In the genomic region with DNA sequence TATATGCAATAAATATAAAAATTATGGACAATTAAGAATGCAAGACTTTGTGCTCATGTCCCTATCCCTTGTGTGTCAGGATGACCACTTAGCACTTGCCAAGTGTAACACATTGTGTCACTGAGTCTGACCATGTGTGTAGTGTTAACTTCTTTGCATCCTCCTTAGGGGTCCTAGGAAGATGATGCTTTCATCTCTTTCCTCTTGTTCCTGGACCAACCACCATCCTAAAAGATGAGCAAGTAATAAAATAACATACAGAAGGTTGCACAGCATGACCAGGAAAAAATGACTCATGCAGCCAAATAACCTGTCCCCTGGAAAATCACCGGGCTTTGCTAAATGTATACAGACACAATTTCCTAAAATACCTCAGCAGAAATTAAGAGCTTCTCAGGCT, we compare ENCODE assay signal across 14 mouse cellular contexts.
"Had no signal": no experiment of that assay in that cellular context is flagged by ENCODE, and none has a peak within 500 bp of the region (broad histone marks: within the 10 kb centered on the region; RNA-seq: fewer than 3 reads in every experiment).

No protein-coding gene starts in this region.

- H3K4me1 ChIP-seq: limb, embryonic 10.5 days; liver, embryonic 15.5 days; neural tube, embryonic 12.5 days had no signal

- ATAC-seq: lung, postnatal 0 days; midbrain, embryonic 13.5 days had no signal

- H3K27me3 ChIP-seq: liver, embryonic 15.5 days; midbrain, embryonic 13.5 days; neural tube, embryonic 12.5 days had no signal

- H3K27ac ChIP-seq: limb, embryonic 10.5 days; liver, embryonic 15.5 days; midbrain, embryonic 13.5 days; neural tube, embryonic 12.5 days had no signal

- H3K36me3 ChIP-seq: limb, embryonic 10.5 days; liver, embryonic 15.5 days; midbrain, embryonic 13.5 days; neural tube, embryonic 12.5 days had no signal

- H3K4me3 ChIP-seq: limb, embryonic 10.5 days; liver, embryonic 15.5 days; midbrain, embryonic 13.5 days; neural tube, embryonic 12.5 days had no signal

- H3K4me2 ChIP-seq: liver, embryonic 11.5 days; liver, embryonic 15.5 days; midbrain, embryonic 13.5 days; neural tube, embryonic 12.5 days had no signal

- H3K9me3 ChIP-seq: limb, embryonic 10.5 days; liver, embryonic 15.5 days; midbrain, embryonic 13.5 days; neural tube, embryonic 12.5 days had no signal

- H3K9ac ChIP-seq: liver, embryonic 15.5 days; midbrain, embryonic 13.5 days; neural tube, embryonic 12.5 days had no signal

- DNase-seq: kidney, postnatal 25 days; lung, adult 2 months; lung, postnatal 36 days; retina, postnatal 1 day; right cerebral cortex, postnatal 4 days; spleen, adult 18-20 months; thymus, adult 18-20 months; thymus, postnatal 14 days had no signal
